Mouse (Mus musculus) liver (tissue): ENCODE data around the gene Trmt2b.
A peak's percentile ranks its signal among the peaks of the same experiment; 100 is the strongest.
"Not testable (repeated sequence)": the region's sequence is repeated elsewhere in the genome, so short reads cannot be mapped to it uniquely, and the experiment has no call there.

Source experiments
- DNase-seq: peaks from one replicate; pipeline ENCODE4 v3.0.0-alpha.2; 2020; ENCODE audit warnings: mixed read lengths

The Trmt2b gene

DNA sequence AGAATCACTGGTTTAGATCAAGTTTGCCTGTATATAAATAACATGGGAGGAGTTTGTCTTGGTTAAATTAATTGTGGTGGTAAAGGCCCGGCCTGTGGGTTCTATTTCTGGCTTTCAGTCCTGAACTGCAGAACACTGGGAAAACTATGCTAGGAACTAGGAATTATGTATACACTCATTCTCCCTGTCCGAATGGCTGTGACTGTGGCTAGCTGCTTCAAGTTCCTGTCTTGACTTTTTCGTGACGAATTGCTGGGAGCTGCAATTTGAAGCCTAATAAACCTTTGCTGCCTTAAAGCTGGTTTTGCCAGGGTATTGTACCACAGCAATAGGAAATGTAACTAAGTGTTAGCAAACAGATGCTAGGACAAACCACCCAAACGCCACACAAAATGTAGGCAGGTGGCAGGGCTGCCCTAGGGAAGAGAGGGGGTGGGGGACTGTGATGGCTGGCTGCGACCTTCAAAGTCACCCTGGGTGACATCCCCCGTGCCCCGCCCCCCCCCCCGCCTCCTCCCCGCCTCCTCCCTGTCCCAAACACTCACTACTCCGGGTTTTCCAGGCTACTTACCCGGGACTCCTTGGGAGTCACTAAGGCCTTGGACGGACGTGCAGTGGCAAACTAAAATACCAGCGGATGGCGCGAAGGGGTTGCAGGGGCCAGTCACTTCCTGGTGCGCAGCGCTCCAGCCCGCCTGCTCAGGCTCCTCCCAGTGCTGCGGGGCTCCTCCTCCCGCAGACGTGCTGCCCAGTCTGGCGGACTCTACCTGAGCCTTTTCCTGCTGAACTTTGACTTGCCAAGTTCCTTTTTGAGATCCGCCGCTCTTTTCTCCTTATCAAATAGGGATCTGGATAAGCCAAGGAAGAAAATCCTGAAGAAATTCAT is at the start of gene Trmt2b:
TSS of gene Trmt2b (minus strand) at position 710 of the 886 bp plus-strand sequence.
- DNase-seq, result peak; percentile 79

DNA sequence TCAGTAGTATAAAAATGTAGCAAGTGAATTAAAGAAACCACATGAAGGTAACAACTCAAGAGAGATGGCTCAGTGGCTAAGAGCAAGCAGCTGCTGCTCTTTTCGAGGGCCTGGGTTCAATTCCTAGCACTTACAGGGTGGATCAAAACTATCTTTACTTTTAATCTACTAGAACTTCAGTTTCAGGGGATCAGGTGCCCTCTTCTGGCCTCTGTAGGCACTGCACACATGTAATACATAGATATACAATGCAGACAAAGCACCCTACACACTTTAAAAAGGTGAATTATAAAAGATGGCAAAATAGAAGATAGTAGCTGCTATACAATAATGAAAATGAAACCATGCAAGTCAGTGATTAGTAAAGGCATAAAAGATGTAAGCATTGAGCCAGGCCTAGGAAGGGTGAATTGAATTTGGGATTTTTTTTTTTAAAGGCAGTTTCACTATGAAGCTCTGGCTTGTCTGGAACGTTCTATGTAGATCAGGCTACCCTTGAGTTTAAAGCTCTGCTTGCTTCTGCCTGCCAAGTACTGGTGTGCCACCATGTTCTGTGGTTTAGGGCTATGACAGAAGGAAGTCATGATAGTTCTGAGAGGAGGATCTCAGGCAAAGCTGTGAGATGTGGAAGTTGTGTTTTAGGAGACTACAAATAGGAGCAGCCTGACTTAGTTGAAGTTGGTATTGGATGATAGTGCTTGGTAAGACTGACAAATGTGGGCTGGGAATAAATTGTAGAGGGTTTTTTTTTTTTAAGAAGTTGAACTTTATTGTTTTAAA is 42.6 kb upstream of the Trmt2b start:
- peak; percentile 33 for DNase-seq

DNA sequence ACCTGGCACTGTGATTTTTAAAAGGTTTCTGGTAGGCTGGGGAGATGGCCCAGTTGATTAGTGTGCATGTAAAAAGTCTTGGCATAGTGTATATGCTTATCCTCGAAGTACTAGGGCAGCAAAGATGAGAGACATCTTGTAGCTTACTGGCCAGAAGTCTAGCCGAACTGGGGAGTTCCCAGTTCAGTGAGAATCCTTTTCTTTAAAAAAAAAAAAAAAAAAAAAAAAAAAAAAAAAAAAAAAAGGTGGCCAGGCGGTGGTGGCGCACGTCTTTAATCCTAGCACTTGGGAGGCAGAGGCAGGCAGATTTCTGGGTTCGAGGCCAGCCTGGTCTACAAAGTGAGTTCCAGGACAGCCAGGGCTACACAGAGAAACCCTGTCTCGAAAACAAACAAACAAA is 34.4 kb upstream of the Trmt2b start:
- not testable (repeated sequence) for DNase-seq

DNA sequence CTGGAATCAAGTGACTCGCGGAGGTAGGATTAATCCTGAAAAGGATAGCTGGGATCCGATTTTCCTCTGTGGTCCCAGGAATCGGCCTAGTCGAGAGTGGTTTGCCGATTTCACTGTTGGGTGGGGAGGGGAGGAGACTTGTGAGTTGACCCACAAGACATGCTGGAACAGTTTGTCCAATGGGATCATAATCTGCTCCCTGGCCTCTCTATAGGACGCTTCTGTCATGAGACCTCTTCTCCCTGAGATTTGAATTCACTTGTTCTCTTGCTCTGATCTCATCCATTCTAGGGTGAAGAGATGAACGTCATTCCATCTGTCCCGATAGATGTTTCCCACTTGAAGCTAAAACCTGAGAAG is 31.5 kb upstream of the Trmt2b start:
- DNase-seq, result no peak

DNA sequence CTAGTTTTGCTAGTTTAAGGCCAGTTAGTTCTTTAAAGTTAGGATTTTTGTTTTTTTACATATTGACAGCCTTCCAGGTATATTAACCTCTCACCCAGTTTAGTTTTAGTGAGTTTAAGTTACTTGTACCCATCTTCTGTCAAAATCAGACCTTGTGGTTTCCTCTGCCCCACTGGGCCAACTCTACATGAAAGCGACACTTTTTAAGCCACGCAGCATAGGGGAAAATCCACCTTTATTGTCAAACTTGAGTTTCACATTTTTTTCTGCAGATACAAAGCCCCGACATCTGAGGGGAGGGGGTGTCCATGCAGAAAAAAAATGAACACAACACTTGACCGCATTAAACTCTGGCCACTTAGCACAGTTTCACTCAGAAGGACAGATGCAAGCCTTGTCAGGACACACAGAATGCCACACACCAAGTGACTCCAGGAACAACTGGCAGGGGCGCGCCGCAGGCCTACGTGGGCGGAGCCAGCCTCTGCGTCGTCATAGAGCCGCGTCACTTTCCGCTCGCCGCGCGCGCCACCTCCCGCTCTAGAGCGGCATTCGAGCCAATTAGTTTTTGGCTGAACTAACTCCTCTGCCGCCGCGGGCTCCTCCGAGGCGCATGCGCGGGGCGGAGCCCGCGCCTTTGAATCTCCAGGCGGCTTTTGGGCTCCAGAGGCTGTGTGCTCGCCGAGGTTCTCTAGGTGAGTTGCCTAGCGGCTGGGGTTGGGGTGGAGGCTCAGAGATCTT is 30.9 kb upstream of the Trmt2b start, which contains the start of gene Cenpi:
TSS of gene Cenpi (plus strand) at position 551 of the 741 bp plus-strand sequence.
- peak; percentile 92 for DNase-seq

DNA sequence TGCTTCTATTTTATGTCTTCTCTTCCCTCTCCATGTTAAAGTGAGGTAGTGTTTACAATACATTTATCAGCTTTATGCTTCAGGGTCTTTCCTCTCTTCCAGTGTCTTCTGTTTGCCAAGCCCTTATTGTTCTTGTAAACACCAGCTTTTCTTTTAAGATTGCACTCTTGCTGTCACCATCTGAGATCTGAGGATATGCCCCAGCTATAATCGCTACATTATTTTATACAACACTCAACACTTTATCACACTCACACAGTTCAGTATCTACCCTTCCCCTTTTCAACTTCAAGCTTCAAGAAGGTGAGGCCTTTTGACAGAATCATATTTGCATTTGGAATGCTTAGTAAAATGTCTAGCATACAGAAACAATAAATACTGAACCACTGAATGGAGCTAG is 26.5 kb upstream of the Trmt2b start:
- DNase-seq, result no peak

DNA sequence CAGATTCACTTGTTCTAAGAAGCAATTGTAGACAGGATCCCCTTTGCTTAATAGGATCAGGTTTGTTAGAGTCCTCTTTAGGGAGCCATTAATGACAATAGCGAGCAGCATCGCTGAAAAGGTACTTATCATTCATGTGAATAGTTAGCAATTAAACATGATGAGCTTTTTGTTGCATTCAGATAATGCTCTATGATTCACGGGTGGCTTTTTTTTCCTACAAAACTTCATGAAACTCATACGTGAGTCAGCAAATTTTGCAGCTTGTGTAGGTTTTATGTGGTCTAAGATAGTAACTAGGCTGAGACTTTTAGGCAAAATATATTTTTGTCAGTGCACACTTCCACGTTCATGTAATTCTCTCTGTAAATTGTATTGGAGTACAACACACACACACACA is 23.4 kb upstream of the Trmt2b start:
- no peak for DNase-seq

DNA sequence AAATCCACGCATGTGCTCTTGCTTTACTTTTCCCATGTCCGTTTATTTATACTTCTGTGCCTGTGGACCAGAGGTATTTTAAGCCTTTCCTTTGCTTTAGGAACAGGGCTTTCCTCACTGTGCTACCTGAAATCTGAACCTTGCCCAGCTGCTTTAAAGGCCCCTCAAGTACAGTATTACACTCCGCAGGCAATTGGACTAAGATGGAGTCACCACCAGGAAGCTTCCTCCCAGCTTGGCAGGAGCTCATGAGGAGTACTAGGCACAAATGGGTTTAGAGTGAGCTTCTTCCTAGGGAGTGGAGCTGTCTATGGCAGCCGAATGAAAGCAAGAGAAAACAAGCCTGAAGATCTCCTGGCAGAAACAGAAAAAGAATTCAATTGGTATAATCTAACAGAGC is 20.4 kb upstream of the Trmt2b start:
- DNase-seq, result no peak

DNA sequence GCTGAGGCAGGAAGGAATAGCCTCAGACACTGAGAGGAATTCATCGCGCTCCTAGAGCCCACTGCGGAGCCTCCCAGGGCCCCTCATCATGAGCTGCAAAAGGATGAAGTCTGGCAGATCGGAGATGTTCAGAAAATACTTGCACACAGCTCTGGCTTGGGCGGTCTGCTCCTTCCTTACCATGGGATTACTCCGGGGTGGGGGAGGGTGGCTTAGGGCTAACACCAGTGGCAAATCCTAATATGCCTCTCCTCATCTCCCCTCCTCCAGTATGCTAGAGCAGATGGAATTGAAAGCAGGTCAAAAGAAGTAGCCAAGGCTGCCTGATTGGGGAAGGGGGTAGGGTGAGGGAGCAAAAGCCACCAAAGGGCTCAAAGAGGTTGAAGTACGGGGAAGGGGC is 20.0 kb upstream of the Trmt2b start:
- DNase-seq, result no peak

DNA sequence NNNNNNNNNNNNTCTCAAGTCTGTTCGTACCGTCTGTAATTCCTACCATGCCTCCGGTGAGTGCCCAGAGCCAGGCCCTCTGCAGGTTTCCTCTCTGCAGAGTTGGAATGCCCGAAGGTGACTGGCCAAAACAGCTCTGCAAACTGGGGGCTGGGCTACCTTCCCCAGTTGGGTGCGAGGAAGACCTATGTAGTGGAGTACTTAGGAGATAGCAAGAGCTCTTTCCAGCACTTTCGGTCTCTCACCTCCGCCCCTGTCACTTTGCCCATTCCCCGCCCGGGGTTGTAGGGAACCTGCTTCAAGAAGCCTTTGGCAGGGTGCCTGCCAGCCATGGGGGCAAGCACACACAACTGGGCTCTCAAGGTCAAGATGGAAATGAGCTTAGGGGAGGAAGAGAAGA is 19.5 kb upstream of the Trmt2b start:
- DNase-seq, result no peak

DNA sequence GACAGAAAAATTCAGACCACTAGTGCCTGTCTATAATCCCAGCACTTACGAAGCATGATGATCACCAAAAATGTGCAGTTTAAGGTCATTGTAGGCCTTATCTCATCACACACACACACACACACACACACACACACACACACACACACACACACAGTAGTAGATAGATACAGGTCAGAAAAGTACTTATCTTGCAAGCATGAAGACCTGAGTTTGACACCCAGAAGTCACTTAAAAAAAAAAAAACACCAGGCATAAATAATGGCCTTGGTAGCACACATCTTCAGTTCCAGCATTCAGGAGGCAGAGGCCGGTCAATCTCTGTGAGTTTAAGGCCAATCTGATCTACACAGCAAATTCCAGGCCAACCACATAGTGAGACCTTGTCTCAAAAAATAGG is 10.5 kb upstream of the Trmt2b start:
- DNase-seq, result no peak

DNA sequence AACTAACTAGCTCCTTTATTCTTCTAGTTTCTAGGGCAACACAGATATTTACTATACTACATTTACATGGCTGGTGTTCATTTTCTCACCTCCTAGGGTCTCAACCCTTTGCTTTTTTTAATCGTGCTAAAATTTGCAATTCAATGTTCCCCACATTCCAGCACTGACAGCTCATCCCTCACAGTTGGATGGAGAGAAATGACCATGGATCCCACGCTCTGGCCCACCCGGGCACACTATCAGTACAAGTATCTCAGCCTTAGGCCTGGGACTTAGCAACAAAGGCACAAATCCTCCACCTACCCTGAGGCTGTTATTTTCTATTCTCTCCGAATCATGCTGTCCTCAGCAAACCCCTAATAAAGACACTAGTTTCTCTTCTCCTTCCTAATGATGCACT is 9.0 kb upstream of the Trmt2b start:
- no peak for DNase-seq

DNA sequence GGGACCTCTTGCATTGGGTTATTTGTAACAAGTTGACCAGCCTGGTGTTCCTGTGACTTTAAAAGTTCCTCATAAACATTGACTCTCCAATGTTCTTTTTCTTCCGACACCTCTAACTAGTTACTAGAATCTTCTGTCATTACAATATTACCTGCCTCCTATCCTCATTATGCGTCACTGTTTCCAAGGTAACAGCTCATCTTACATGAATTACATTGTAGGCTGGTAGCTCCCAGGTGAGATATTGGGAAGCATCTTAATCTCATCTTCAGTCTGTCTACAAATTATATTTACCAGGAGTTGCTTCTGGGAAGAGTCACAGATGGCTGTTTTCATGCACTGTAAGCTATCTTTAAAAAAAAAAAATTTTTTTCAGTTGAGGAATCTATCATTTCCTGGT is 8.3 kb upstream of the Trmt2b start:
- DNase-seq, result no peak

DNA sequence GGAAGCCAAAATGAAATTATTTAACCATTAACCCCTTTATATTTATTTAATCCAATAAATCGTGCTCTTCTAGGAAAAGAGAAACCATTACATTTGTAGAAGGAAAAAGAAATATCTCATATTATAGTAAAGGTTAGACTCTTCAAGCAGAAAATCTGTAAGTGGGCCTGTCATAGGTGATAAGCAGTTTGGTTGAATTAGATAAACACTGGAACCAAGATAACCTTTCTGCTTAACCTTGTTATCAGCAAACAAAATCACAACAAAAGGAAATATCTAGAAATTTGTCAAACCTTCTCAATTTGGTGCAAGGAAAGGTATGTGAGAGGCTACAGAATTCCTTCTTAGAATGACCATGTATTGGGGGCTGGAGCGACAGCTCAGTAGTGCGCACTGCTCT is 3.7 kb upstream of the Trmt2b start:
- DNase-seq, result no peak

DNA sequence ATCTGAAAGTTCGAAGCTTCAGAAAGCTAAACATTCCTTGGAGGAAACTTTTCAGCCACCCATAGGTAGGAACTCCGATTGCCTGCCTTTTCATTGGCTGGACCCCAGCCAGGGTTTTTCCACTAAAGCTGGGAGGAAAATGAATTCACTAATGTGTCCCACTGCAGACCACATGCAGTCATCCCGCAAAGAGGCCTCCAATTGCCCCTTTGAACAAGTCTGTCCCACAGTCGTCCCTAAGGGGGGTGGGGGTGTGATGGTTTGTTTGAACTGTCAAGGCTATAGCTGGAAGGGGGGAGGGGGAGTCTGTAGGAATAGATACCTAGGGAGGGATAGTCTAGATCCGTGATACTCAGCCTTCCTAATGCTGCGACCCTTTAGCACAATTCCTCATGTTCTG is 1.1 kb downstream of the Trmt2b start:
- peak; percentile 6 for DNase-seq

DNA sequence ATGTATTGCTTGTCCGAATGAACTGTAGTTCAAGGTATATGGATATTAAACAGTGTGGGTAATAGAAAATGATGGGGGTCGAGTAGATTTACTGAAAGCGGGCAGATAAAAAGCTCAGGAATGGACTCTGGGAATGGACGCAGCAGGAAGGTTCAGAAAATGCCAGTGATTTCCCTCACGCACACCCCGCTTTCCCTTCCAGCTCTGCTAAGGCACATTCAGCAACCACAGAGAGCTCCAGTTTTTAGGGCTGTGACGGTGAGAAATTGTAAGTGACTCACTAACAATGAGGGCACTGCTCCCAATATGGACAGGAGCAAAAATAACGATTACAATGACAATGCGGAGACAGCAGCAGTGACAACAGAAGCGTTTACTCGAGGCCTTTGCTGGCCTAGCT is 14.7 kb downstream of the Trmt2b start:
- no peak for DNase-seq

DNA sequence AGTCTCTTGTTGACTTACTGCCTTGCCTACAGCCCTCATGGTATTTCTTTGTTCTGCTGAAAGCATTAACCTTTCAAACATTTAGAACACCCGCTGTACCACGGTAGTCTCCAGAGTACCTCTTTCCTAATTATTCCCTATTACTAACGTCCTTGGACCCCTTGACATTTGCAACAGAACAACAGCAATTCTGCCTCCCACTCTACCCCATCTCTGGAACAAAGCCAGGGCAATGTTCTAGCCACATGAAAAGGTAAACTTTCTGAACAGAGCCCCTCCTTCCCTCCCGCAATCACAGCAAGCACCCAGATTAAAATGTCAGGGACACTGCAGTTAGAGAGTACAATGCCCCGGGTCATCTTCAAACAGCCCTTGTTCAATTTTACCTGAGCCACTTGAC is 15.6 kb downstream of the Trmt2b start:
- no peak for DNase-seq

DNA sequence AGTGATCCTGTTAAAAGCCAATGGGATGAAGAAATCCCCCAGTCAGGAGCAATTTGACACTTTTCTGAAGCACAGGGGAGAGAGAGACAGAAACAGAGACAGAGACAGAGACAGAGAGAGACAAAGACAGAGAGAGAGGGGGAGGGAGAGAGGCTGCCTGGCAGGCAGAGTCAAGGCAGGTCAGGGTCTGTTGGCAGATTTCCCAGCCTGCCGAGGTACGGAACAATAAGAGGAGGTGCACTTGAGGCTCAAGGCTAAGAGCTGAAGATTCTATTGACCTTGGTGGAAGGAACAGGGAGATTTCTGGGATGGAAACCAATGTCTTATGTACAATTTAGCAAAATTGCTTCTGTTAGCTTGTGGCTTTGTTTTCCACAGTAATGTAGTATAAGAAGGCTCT is 28.6 kb downstream of the Trmt2b start:
- DNase-seq, result no peak

DNA sequence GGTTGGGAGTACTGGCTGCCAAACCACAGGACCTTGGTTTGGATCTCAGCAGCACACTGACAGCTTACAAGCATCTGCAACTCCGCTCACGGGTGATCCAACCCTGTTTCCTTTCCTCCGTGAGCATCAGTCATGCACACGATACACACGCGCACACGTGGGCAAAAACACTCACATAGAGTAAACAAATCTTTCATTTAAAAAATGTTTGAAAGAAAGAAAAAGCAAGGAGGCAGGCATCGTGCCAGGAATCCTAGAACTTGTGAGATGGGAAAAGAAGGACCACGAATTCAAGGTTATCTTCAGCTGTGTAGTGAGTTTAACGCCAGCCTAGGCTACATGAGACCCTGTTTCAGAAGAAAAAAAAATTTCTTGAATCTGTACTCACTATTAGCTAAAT is 30.8 kb downstream of the Trmt2b start:
- no peak for DNase-seq

DNA sequence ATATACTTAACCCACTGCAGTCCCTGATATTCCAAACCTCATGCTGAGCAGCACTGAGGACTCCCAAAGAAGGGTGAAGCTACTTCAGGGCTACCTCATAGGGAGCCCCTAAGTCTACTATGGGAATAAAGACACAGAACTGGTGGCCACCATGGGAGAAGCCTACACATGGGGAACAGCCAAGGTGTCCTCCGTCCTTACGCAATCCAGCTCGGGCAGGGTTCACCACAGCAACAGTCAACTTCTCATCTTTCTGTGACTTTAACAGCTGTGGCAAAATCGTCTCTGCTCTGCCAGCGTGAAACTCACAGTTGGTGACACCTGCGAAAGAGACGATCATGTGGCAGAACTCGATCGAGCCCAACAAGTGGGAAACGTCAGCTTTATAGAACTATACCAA is 38.5 kb downstream of the Trmt2b start:
- no peak for DNase-seq

DNA sequence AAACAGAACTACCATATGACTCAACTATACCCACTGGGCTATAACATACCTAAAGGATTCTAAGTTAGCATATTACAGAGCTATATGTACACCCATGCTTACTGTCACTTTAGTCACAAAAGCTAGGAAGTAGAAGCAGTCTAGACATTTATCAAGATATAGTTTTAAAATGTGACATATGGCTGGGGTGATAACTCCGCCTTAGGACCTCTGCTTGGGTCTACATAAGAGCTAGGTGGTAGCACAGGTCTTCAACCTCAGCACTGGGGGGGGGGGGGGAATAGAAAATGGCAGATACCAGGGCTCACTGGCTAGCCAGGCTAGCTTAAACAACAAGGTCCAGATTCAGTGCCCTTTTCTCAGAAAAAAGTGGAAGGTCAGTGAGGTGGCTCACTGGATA is 43.7 kb downstream of the Trmt2b start:
- no peak for DNase-seq

DNA sequence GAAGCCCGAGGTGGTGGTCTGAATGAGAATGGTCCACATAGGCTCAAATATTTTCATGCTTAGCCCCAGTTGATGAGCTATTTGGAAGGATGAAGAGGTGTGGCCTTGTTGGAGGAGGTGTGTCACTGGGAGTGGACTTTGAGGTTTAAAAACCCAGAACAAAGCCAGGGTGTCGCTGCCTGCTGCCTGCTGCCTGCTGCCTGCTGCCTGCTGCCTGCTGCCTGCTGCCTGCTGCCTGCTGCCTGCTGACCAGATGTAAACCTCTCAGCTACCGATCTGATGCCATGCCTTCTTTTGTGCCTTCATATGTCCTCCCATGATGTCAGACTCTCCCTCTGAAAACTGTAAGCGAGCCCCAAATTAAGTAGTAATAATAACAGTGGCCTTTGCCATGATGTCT is 54.9 kb downstream of the Trmt2b start, which contains the start of gene Nox1:
TSS of gene Nox1 (minus strand) at position 101 of the 400 bp plus-strand sequence.
- DNase-seq, result no peak

DNA sequence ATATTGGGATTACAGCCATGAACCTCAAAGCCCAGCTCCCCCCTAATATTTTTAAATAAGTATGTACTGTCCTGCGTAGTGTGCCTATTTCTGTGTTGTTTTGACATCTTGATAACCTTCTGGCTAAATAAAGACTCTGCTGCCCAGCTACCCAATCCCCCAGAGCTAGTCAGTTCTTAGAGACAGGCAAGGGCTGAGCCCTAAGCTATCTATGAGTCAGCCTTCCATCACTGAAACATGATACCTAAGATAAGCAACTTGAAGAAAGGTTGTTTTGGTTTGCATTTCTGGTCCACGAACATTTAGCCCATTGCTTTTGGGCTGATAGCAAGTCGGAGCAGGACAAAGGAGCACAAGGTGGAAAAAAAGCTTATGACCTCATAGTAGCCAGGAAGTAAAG is 56.2 kb downstream of the Trmt2b start:
- DNase-seq, result no peak
